ENCODE assay signal across 8 mouse cellular contexts in genomic region chr19:15614648-15615561, GRCm38 (mm10).
DNase-seq lines count a peak whose midpoint lies in the region; ATAC-seq and TF ChIP-seq lines count a peak whose summit lies in the region.

No protein-coding gene starts in this region.

- H3K9ac ChIP-seq in lung, embryonic 15.5 days, result no peak overlapping the region
- no peak overlapping the region for H3K9ac ChIP-seq in forebrain, embryonic 15.5 days (replicated peaks)
- peak overlapping the region; percentile 26; the same call in 1 of the 2 replicates for H3K9ac ChIP-seq in neural tube, embryonic 13.5 days

- H3K4me2 ChIP-seq in lung, embryonic 15.5 days, result no peak overlapping the region
- peak overlapping the region; percentile 17 for H3K4me2 ChIP-seq in forebrain, embryonic 15.5 days (replicated peaks)
- peak overlapping the region; percentile 39 for H3K4me2 ChIP-seq in neural tube, embryonic 13.5 days

- no peak for DNase-seq in lung, adult 18-20 months
- DNase-seq in layer of hippocampus, adult 9-11 months, result peak; percentile 41
- DNase-seq in thymus, adult 2 months, result no peak
- DNase-seq in adrenal gland, postnatal 10 days, result no peak
- DNase-seq in spleen, postnatal 10 days (ENCODE audit: low spot score in 2 of 2), result no peak

- WGBS in lung, embryonic 15.5 days, result 53% methylated on average over 19 of the region's 19 CpGs
- 14% methylated on average over 19 of the region's 19 CpGs for WGBS in forebrain, embryonic 15.5 days
- 22% methylated on average over 19 of the region's 19 CpGs for WGBS in neural tube, embryonic 13.5 days
- WGBS in thymus, adult 2 months, result 84% methylated on average over 19 of the region's 19 CpGs

- H3K4me1 ChIP-seq in lung, embryonic 15.5 days, result no peaks in the 10 kb centered on the region
- H3K4me1 ChIP-seq in forebrain, embryonic 15.5 days, result peaks cover 23% of the 10 kb centered on the region
- peaks cover 37% of the 10 kb centered on the region for H3K4me1 ChIP-seq in neural tube, embryonic 13.5 days (replicated peaks)
- H3K4me1 ChIP-seq in thymus, adult 2 months (replicated peaks; ENCODE audit: control insufficient read depth, insufficient read depth, low read length), result no peaks in the 10 kb centered on the region

- no peaks in the 10 kb centered on the region for H3K36me3 ChIP-seq in lung, embryonic 15.5 days
- H3K36me3 ChIP-seq in forebrain, embryonic 15.5 days, result no peaks in the 10 kb centered on the region
- no peaks in the 10 kb centered on the region for H3K36me3 ChIP-seq in neural tube, embryonic 13.5 days
- H3K36me3 ChIP-seq in thymus, adult 2 months (ENCODE audit: control insufficient read depth, insufficient read depth, low read length), result no peaks in the 10 kb centered on the region

- TF ChIP-seq POLR2A in thymus, adult 2 months (IDR thresholded peaks at IDR 0.05; ENCODE audit: control insufficient read depth, extremely low read depth, insufficient read depth, low read length, poor library complexity), result no peak

- no peaks in the 10 kb centered on the region for H3K9me3 ChIP-seq in lung, embryonic 15.5 days
- H3K9me3 ChIP-seq in forebrain, embryonic 15.5 days, result no peaks in the 10 kb centered on the region
- H3K9me3 ChIP-seq in neural tube, embryonic 13.5 days, result no peaks in the 10 kb centered on the region

- no peaks in the 10 kb centered on the region for H3K27me3 ChIP-seq in lung, embryonic 15.5 days
- H3K27me3 ChIP-seq in forebrain, embryonic 15.5 days, result 0 out of 2 replicates have a peak, but pooled peaks cover 3% of the 10 kb centered on the region
- H3K27me3 ChIP-seq in neural tube, embryonic 13.5 days, result peaks cover 5% of the 10 kb centered on the region; the same call in 1 of the 2 replicates
- H3K27me3 ChIP-seq in thymus, adult 2 months (ENCODE audit: control insufficient read depth, insufficient read depth, low read length), result no peaks in the 10 kb centered on the region

- TF ChIP-seq CTCF in thymus, adult 2 months (IDR thresholded peaks at IDR 0.05; ENCODE audit: borderline replicate concordance, control insufficient read depth, extremely low read depth, insufficient read depth, low read length, poor library complexity), result no peak

- no peak overlapping the region for H3K27ac ChIP-seq in lung, embryonic 15.5 days
- peak overlapping the region; percentile 51 for H3K27ac ChIP-seq in forebrain, embryonic 15.5 days (replicated peaks)
- peak overlapping the region; percentile 15; the same call in 1 of the 2 replicates for H3K27ac ChIP-seq in neural tube, embryonic 13.5 days (replicated peaks)
- H3K27ac ChIP-seq in thymus, adult 2 months (ENCODE audit: control insufficient read depth, insufficient read depth, low read length), result no peak overlapping the region

- ATAC-seq in lung, embryonic 15.5 days (ENCODE audit: borderline replicate concordance, extremely low read depth, low FRiP score, low TSS enrichment), result peak; percentile 76; the same call in 1 of the 2 replicates
- peak; percentile 89 for ATAC-seq in forebrain, embryonic 15.5 days (replicated peaks)
- peak; percentile 54 for ATAC-seq in neural tube, embryonic 13.5 days (ENCODE audit: low read depth)

- H3K4me3 ChIP-seq in lung, embryonic 15.5 days, result no peak overlapping the region
- no peak overlapping the region for H3K4me3 ChIP-seq in forebrain, embryonic 15.5 days
- H3K4me3 ChIP-seq in neural tube, embryonic 13.5 days, result no peak overlapping the region; the same call in 1 of the 2 replicates
- H3K4me3 ChIP-seq in thymus, adult 2 months (ENCODE audit: control insufficient read depth, insufficient read depth, low read length), result no peak overlapping the region

Comparison
In these comparisons a context has a peak if more than half of its experiments do, and no peak if none do; other contexts are left out.
1. H3K27ac ChIP-seq: peak in forebrain, embryonic 15.5 days (single experiment) and neural tube, embryonic 13.5 days (single experiment); none in lung, embryonic 15.5 days (single experiment) and thymus, adult 2 months (single experiment).
2. Peak in every context shown above with its lines, with median percentiles within 50 percentile points of each other: ATAC-seq.